In genomic region chr8:104406340-104407128, GRCm38 (mm10) we compare ENCODE assay signal across 18 mouse cellular contexts.
"Had no signal": no experiment of that assay in that cellular context is flagged by ENCODE, and none has a peak within 500 bp of the region (broad histone marks: within the 10 kb centered on the region; RNA-seq: fewer than 3 reads in every experiment).

No protein-coding gene starts in this region.

- H3K27me3 ChIP-seq: intestine, embryonic 15.5 days; kidney, embryonic 15.5 days; liver, embryonic 13.5 days; midbrain, embryonic 12.5 days; midbrain, embryonic 15.5 days; neural tube, embryonic 12.5 days; neural tube, embryonic 15.5 days had no signal

- H3K9ac ChIP-seq: intestine, embryonic 15.5 days; kidney, embryonic 15.5 days; liver, embryonic 13.5 days; midbrain, embryonic 12.5 days; midbrain, embryonic 15.5 days; neural tube, embryonic 12.5 days; neural tube, embryonic 15.5 days had no signal

- ATAC-seq: intestine, embryonic 15.5 days; midbrain, embryonic 15.5 days had no signal

- H3K27ac ChIP-seq: kidney, embryonic 15.5 days; left cerebral cortex, adult 2 months; liver, embryonic 13.5 days; macrophage; midbrain, embryonic 12.5 days; midbrain, embryonic 15.5 days; neural tube, embryonic 12.5 days had no signal

- H3K4me2 ChIP-seq: intestine, embryonic 15.5 days; kidney, embryonic 15.5 days; liver, embryonic 13.5 days; midbrain, embryonic 12.5 days; midbrain, embryonic 15.5 days; neural tube, embryonic 12.5 days; neural tube, embryonic 15.5 days had no signal

- DNase-seq: kidney, adult 11 months; kidney, adult 8-10 months; kidney, postnatal 10 days; kidney, postnatal 36 days; layer of hippocampus, postnatal 36 days; liver, embryonic 13.5 days; right cerebral cortex, adult 18-20 months; thymus, adult 2 months; thymus, postnatal 14 days; thymus, postnatal 4 days had no signal

- H3K4me1 ChIP-seq: kidney, embryonic 15.5 days; liver, embryonic 13.5 days; midbrain, embryonic 12.5 days; midbrain, embryonic 15.5 days; neural tube, embryonic 12.5 days; neural tube, embryonic 15.5 days had no signal

- H3K36me3 ChIP-seq: intestine, embryonic 15.5 days; kidney, embryonic 15.5 days; liver, embryonic 13.5 days; midbrain, embryonic 12.5 days; midbrain, embryonic 15.5 days; neural tube, embryonic 12.5 days; neural tube, embryonic 15.5 days had no signal

- H3K9me3 ChIP-seq: intestine, embryonic 15.5 days; kidney, embryonic 15.5 days; liver, embryonic 13.5 days; midbrain, embryonic 12.5 days; midbrain, embryonic 15.5 days; neural tube, embryonic 12.5 days; neural tube, embryonic 15.5 days had no signal

- H3K4me3 ChIP-seq: intestine, embryonic 15.5 days; kidney, embryonic 15.5 days; left cerebral cortex, adult 2 months; liver, embryonic 13.5 days; midbrain, embryonic 12.5 days; midbrain, embryonic 15.5 days; neural tube, embryonic 12.5 days; neural tube, embryonic 15.5 days had no signal
